Mouse (Mus musculus): ENCODE measurements at regions not wholly inside any gene's neighbourhood (a gene's known extent, or its start where the extent isn't known, plus 50 kb on each side); places are given as distances from the start of the nearest gene placed in this dataset.

DNA sequence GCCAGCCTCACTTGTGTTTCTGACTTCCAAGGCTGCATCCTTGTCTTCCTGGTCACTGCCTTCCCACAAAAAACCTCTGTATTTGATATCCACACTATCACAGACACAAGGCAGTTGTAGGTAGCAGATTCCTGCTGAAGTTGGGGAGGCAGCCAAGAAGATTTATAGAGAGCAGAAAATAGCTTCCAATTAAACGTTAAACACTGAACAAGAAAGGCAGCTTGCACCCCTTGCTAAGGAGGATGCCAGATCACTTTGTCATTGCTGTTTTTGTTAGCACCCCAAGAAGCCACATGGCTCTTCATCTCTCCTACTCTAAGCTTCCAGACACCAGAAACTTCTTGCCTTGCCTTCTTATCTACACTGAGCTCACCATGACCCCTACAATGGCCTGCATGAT is 219.9 kb downstream of the Qdpr start:
- H3K4me3 ChIP-seq (replicated peaks in 1 of 3; ENCODE audit: low read depth in 2 of 3, low read length in 2 of 3, poor library complexity in 1 of 3) = no peak overlapping the region
- no peaks in the 10 kb centered on the region for H3K36me3 ChIP-seq (replicated peaks in 1 of 2; ENCODE audit: control insufficient read depth in 1 of 2, insufficient read depth in 1 of 2, low read length in 1 of 2)
- dilution Hi-C loops (cut with MboI; ENCODE audit: extremely low pct_ligation_motif_present, extremely low pct_unique_long_range_greater_than_20kb, low sequenced_read_pairs) (no loop called here), in situ Hi-C loops (cut with MboI; ENCODE audit: low pct_ligation_motif_present, low pct_unique_long_range_greater_than_20kb, low sequenced_read_pairs) (no loop called here)
- H3K27ac ChIP-seq (ENCODE audit: insufficient read depth, low read depth) = no peak overlapping the region
- no peak overlapping the region for H3K4me2 ChIP-seq (ENCODE audit: insufficient read depth, low read depth, poor library complexity, severe bottlenecking)
- H3K9me3 ChIP-seq (replicated peaks; ENCODE audit: low read length) = no peaks in the 10 kb centered on the region
- no peaks in the 10 kb centered on the region for H3K79me2 ChIP-seq (replicated peaks; ENCODE audit: control insufficient read depth, extremely low read depth, insufficient read depth, poor library complexity, severe bottlenecking)
- DNase-seq (ENCODE audit: extremely low read depth) = no peak
- TF ChIP-seq IRF4 (IDR thresholded peaks at IDR 0.05; ENCODE audit: low read depth, low read length) = no peak
- no peak for TF ChIP-seq GABPA (IDR thresholded peaks at IDR 0.05; ENCODE audit: insufficient replicate concordance, low read depth, low read length)
- no peaks in the 10 kb centered on the region for H3K4me1 ChIP-seq (ENCODE audit: control insufficient read depth in 1 of 2, insufficient read depth in 2 of 2)
- H3K27me3 ChIP-seq (replicated peaks) = no peaks in the 10 kb centered on the region
- no peak overlapping the region for H3K9ac ChIP-seq (ENCODE audit: insufficient read depth, low read depth)

DNA sequence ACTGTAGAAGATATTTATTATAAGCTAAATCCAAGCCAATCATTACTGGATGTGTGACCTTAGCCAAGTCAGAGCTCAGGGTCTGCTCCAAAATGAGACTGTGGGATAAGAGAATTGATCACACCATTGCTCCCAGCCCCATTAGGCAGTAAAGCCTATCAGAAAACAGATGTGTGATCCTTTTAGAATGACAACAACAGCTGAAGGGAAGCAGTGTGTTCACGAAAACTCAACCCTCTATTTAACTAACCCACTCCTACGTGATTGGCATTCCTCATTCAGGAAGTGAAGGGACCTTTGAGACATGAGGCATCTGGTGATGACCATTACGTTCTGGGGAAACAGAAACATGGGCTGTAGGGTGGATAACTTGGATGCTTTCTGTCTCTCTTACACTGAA is 220.6 kb downstream of the Qdpr start:
- Histone ChIP-seq H3K27me3 (replicated peaks) (no peaks in the 10 kb centered on the region), H3K4me2 (ENCODE audit: insufficient read depth, low read depth, poor library complexity, severe bottlenecking) (no peak overlapping the region), H3K79me2 (replicated peaks; ENCODE audit: control insufficient read depth, extremely low read depth, insufficient read depth, poor library complexity, severe bottlenecking) (no peaks in the 10 kb centered on the region), H3K4me3 (replicated peaks in 1 of 3; ENCODE audit: low read depth in 2 of 3, low read length in 2 of 3, poor library complexity in 1 of 3) (no peak overlapping the region), H3K27ac (ENCODE audit: insufficient read depth, low read depth) (no peak overlapping the region), H3K4me1 (ENCODE audit: control insufficient read depth in 1 of 2, insufficient read depth in 2 of 2) (no peaks in the 10 kb centered on the region), H3K36me3 (replicated peaks in 1 of 2; ENCODE audit: control insufficient read depth in 1 of 2, insufficient read depth in 1 of 2, low read length in 1 of 2) (no peaks in the 10 kb centered on the region), H3K9ac (ENCODE audit: insufficient read depth, low read depth) (no peak overlapping the region), H3K9me3 (replicated peaks; ENCODE audit: low read length) (no peaks in the 10 kb centered on the region)
- dilution Hi-C loops (cut with MboI; ENCODE audit: extremely low pct_ligation_motif_present, extremely low pct_unique_long_range_greater_than_20kb, low sequenced_read_pairs) (no loop called here), in situ Hi-C loops (cut with MboI; ENCODE audit: low pct_ligation_motif_present, low pct_unique_long_range_greater_than_20kb, low sequenced_read_pairs) (no loop called here)
- DNase-seq (ENCODE audit: extremely low read depth) = no peak
- TF ChIP-seq ZC3H11A (IDR thresholded peaks at IDR 0.05; ENCODE audit: low read depth, low read length) (no peak), ZNF384 (IDR thresholded peaks at IDR 0.05; ENCODE audit: low read depth, low read length) (no peak), NRF1 (IDR thresholded peaks at IDR 0.05; ENCODE audit: low read depth, low read length) (no peak), MAZ (IDR thresholded peaks at IDR 0.05; ENCODE audit: low read depth, low read length) (no peak), JUND (conservative IDR thresholded peaks at IDR 0.05; ENCODE audit: low read depth, low read length) (no peak), POLR2AphosphoS2 (IDR thresholded peaks at IDR 0.05; ENCODE audit: low read depth, low read length) (no peak), E2F4 (IDR thresholded peaks at IDR 0.05; ENCODE audit: insufficient replicate concordance, low read depth, low read length) (no peak), ZMIZ1 (IDR thresholded peaks at IDR 0.05; ENCODE audit: low read depth, low read length) (no peak), HCFC1 (IDR thresholded peaks at IDR 0.05; ENCODE audit: low read depth, low read length) (no peak), EP300 (IDR thresholded peaks at IDR 0.05; ENCODE audit: low read length) (no peak), GABPA (IDR thresholded peaks at IDR 0.05; ENCODE audit: insufficient replicate concordance, low read depth, low read length) (no peak), SIN3A (IDR thresholded peaks at IDR 0.05; ENCODE audit: low read length) (no peak), RCOR1 (conservative IDR thresholded peaks at IDR 0.05; ENCODE audit: low read depth, low read length) (no peak), PAX5 (IDR thresholded peaks at IDR 0.05; ENCODE audit: low read length) (no peak), JUN (IDR thresholded peaks at IDR 0.05; ENCODE audit: insufficient read depth, low read depth, low read length) (no peak), IRF4 (IDR thresholded peaks at IDR 0.05; ENCODE audit: low read depth, low read length) (no peak), ELF1 (IDR thresholded peaks at IDR 0.05; ENCODE audit: low read depth, low read length) (no peak)
